Mouse (Mus musculus) lung, embryonic 14.5 days (tissue): Measurements from ENCODE around the gene Tmem110. TPM values are rescaled to one million over a fixed set of nuclear protein-coding genes. Genes with fewer than 3 reads are reported as not detected.
A peak's percentile ranks its signal among the peaks of the same experiment; 100 is the strongest.

Experiments used
- ATAC-seq: fragments of 200-750 bp; cut with Nextera tagmentation; 2 replicates; pipeline ENCODE4 v1.8.0; 2017; ENCODE audit warnings: mild to moderate bottlenecking, moderate TSS enrichment, moderate library complexity; ENCODE audit not compliant: insufficient read depth
- DNase-seq: peaks from one replicate; pipeline ENCODE4 v3.0.0-alpha.2; 2015
- H3K27ac ChIP-seq: fragments of 300-500 bp; sonication (generic); 2 replicates; pipeline ENCODE4 v1.5.1; 2014; ENCODE audit warnings: low read depth, mild to moderate bottlenecking, moderate library complexity
- H3K27me3 ChIP-seq: fragments of 300-500 bp; sonication (generic); 2 replicates; pipeline ENCODE4 v1.6.1; 2014; ENCODE audit warnings: low read length, control low read depth; ENCODE audit not compliant: insufficient read depth
- H3K36me3 ChIP-seq: fragments of 300-500 bp; sonication (generic); 2 replicates; pipeline ENCODE4 v1.6.1; 2014; ENCODE audit warnings: control low read depth; ENCODE audit not compliant: insufficient read depth
- H3K4me1 ChIP-seq: fragments of 300-500 bp; sonication (generic); 2 replicates; pipeline ENCODE4 v1.6.1; 2014; ENCODE audit warnings: antibody characterized with exemption, control low read depth; ENCODE audit not compliant: insufficient read depth
- H3K4me2 ChIP-seq: fragments of 300-500 bp; sonication (generic); 2 replicates; pipeline ENCODE4 v1.6.1; 2014; ENCODE audit warnings: mild to moderate bottlenecking
- H3K4me3 ChIP-seq: fragments of 300-500 bp; sonication (generic); 2 replicates; pipeline ENCODE4 v1.5.1; 2014; ENCODE audit warnings: low read depth, low read length
- H3K9ac ChIP-seq: fragments of 300-500 bp; sonication (generic); 2 replicates; pipeline ENCODE4 v1.6.1; 2014
- H3K9me3 ChIP-seq: fragments of 300-500 bp; sonication (generic); 2 replicates; pipeline ENCODE4 v1.6.1; 2016; ENCODE audit warnings: low read depth, low read length, control low read depth
- CTCF ChIP-seq: IDR thresholded peaks from 2 replicates; pipeline ENCODE4 v1.5.1; 2016; ENCODE audit warnings: antibody characterized with exemption, low read depth
- WGBS: fragments of 180-500 bp; shearing (Covaris S2); extraction: QIAGEN DNeasy Blood & Tissue Kit; methylation state at CpG from one replicate; pipeline ENCODE4 v1.1.7; 2014; 5-methylcytosine and 5-hydroxymethylcytosine counted together
- polyA plus RNA-seq: library from polyadenylated mRNA; unstranded; fragments of >200 nt; fragmentation: Nextera tagmentation; extraction: Ambion mirVana; gene quantifications from 2 replicates; pipeline ENCODE4 v1.2.1, GENCODE M21; 2014

Tmem110 gene
- polyA plus RNA-seq, 1 experiment from 2014 or later: 33.7 TPM

GRCm38 (mm10) chr14:30862368-30862767, 37.0 kb downstream of the Tmem110 start:
- ATAC-seq (no peak), DNase-seq (no peak)
- Histone ChIP-seq H3K9ac (no peak overlapping the region), H3K27ac (no peak overlapping the region), H3K9me3 (no peaks in the 10 kb centered on the region), H3K36me3 (peaks cover 10% of the 10 kb centered on the region; the same call in 1 of the 2 replicates), H3K4me1 (no peaks in the 10 kb centered on the region), H3K27me3 (no peaks in the 10 kb centered on the region), H3K4me3 (no peak overlapping the region), H3K4me2 (no peak overlapping the region)
- WGBS: 68% methylated on average over 9 of the region's 9 CpGs
- no peak for TF ChIP-seq CTCF

- DNase-seq: peak; percentile 64
- peaks cover 16% of the 10 kb centered on the region; the same call in 1 of the 2 replicates for H3K36me3 ChIP-seq
- H3K9ac ChIP-seq: no peak overlapping the region
- peaks cover 9% of the 10 kb centered on the region for H3K4me1 ChIP-seq
- H3K4me3 ChIP-seq: no peak overlapping the region
- no peak overlapping the region for H3K27ac ChIP-seq
- no peak for ATAC-seq
- TF ChIP-seq CTCF: peak; percentile 74
- no peak overlapping the region for H3K4me2 ChIP-seq
- no peaks in the 10 kb centered on the region for H3K9me3 ChIP-seq
- no peaks in the 10 kb centered on the region for H3K27me3 ChIP-seq
- 57% methylated on average over 3 of the region's 3 CpGs for WGBS
Measured at GRCm38 (mm10) chr14:30865311-30865710, 39.9 kb downstream of the Tmem110 start.

- no peaks in the 10 kb centered on the region for H3K27me3 ChIP-seq
- H3K4me2 ChIP-seq: no peak overlapping the region
- H3K9me3 ChIP-seq: no peaks in the 10 kb centered on the region
- no peak overlapping the region for H3K27ac ChIP-seq
- DNase-seq (peak; percentile 91), ATAC-seq (no peak)
- peaks cover 25% of the 10 kb centered on the region; the same call in 1 of the 2 replicates for H3K36me3 ChIP-seq
- H3K4me1 ChIP-seq: peaks cover 15% of the 10 kb centered on the region
- no peak overlapping the region for H3K4me3 ChIP-seq
- TF ChIP-seq CTCF: peak; percentile 95
- no peak overlapping the region for H3K9ac ChIP-seq
- 22% methylated on average over 5 of the region's 5 CpGs for WGBS
Measured at GRCm38 (mm10) chr14:30867042-30867441, 41.7 kb downstream of the Tmem110 start.

GRCm38 (mm10) chr14:30868826-30869225, 43.4 kb downstream of the Tmem110 start:
- Histone ChIP-seq H3K4me3 (no peak overlapping the region), H3K4me2 (no peak overlapping the region), H3K9me3 (no peaks in the 10 kb centered on the region), H3K27ac (no peak overlapping the region), H3K27me3 (no peaks in the 10 kb centered on the region), H3K36me3 (peaks cover 40% of the 10 kb centered on the region), H3K9ac (no peak overlapping the region), H3K4me1 (peaks cover 21% of the 10 kb centered on the region)
- DNase-seq (no peak), ATAC-seq (no peak)
- no peak for TF ChIP-seq CTCF
- 83% methylated on average over 10 of the region's 10 CpGs for WGBS

- H3K4me3 ChIP-seq: no peak overlapping the region
- peak overlapping the region; percentile 90 for H3K27ac ChIP-seq
- no peak for TF ChIP-seq CTCF
- H3K36me3 ChIP-seq: peaks cover 46% of the 10 kb centered on the region
- peaks cover 24% of the 10 kb centered on the region for H3K4me1 ChIP-seq
- H3K27me3 ChIP-seq: no peaks in the 10 kb centered on the region
- H3K9ac ChIP-seq: no peak overlapping the region
- no peaks in the 10 kb centered on the region for H3K9me3 ChIP-seq
- H3K4me2 ChIP-seq: no peak overlapping the region
- ATAC-seq: 0 out of 2 replicates have a peak, but pooled peaks have one; percentile 4
- WGBS: 81% methylated on average over 8 of the region's 8 CpGs
- no peak for DNase-seq
Measured at GRCm38 (mm10) chr14:30869391-30869801, 44.0 kb downstream of the Tmem110 start.

- DNase-seq: peak; percentile 80
Measured at GRCm38 (mm10) chr14:30870206-30871147, 45.1 kb downstream of the Tmem110 start.

GRCm38 (mm10) chr14:30874095-30874700, 48.8 kb downstream of the Tmem110 start:
- TF ChIP-seq CTCF: no peak
- H3K4me3 ChIP-seq: no peak overlapping the region
- no peaks in the 10 kb centered on the region for H3K27me3 ChIP-seq
- H3K9ac ChIP-seq: no peak overlapping the region
- peaks cover 24% of the 10 kb centered on the region for H3K4me1 ChIP-seq
- ATAC-seq (peak; percentile 51), DNase-seq (peak; percentile 76)
- WGBS: 55% methylated on average over 18 of the region's 18 CpGs
- peaks cover 48% of the 10 kb centered on the region for H3K36me3 ChIP-seq
- no peaks in the 10 kb centered on the region for H3K9me3 ChIP-seq
- peak overlapping the region; percentile 14; the same call in 1 of the 2 replicates for H3K27ac ChIP-seq
- peak overlapping the region; percentile 18; the same call in 1 of the 2 replicates for H3K4me2 ChIP-seq

More at GRCm38 (mm10) chr14:30870206-30871147, 45.1 kb downstream of the Tmem110 start:
- H3K9ac ChIP-seq: 0 out of 2 replicates have a peak overlapping the region, but pooled peaks have one; percentile 13
- no peaks in the 10 kb centered on the region for H3K27me3 ChIP-seq
- peak overlapping the region; percentile 90 for H3K27ac ChIP-seq
- H3K36me3 ChIP-seq: peaks cover 54% of the 10 kb centered on the region
- H3K4me1 ChIP-seq: peaks cover 24% of the 10 kb centered on the region
- TF ChIP-seq CTCF: no peak
- ATAC-seq: peak; percentile 25
- no peaks in the 10 kb centered on the region for H3K9me3 ChIP-seq
- 60% methylated on average over 25 of the region's 25 CpGs for WGBS
- no peak overlapping the region for H3K4me3 ChIP-seq
- no peak overlapping the region for H3K4me2 ChIP-seq
